Mouse (Mus musculus): ENCODE measurements around the gene Tmigd3. TPM values are rescaled to one million over a fixed set of nuclear protein-coding genes. Genes with fewer than 3 reads are reported as not detected.
A peak's percentile ranks its signal among the peaks of the same experiment; 100 is the strongest.

The Tmigd3 gene
- polyA plus RNA-seq, 1 experiment: not detected

DNA sequence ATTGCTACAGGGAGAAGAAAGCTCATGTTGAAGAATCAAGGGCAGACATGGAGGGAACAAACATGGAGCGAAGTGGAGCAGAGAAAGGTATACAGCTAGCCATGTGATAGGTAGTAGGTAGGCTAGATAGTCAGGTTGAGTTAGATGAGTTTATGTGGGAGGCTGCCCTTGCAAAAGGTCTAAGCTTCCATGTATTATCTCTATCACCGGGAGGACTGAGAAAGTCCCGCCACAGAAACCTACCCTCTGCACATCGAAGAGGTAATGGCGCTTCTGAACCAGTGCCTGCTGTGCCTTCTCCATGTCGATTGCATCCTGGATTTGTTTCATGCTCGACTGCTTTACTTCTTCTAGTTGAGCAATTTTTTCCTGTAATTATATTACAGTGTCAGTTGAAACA is 80.6 kb downstream of the Tmigd3 start:
- H3K4me1 ChIP-seq (ENCODE audit: control insufficient read depth, insufficient read depth, low read length): peaks cover 10% of the 10 kb centered on the region
- H3K27ac ChIP-seq (ENCODE audit: insufficient read depth, low read depth, low read length): no peak overlapping the region
- no peak overlapping the region for H3K4me3 ChIP-seq (ENCODE audit: insufficient read depth, low read length)
- TF ChIP-seq POLR2A (IDR thresholded peaks at IDR 0.05; ENCODE audit: borderline replicate concordance, low read depth, low read length): no peak
- no peak for TF ChIP-seq CTCF (IDR thresholded peaks at IDR 0.05; ENCODE audit: low read depth, low read length)

- TF ChIP-seq POLR2A (IDR thresholded peaks at IDR 0.05; ENCODE audit: borderline replicate concordance, low read depth, low read length) (no peak), CTCF (IDR thresholded peaks at IDR 0.05; ENCODE audit: low read depth, low read length) (no peak)
- Histone ChIP-seq H3K4me1 (ENCODE audit: control insufficient read depth, insufficient read depth, low read length) (peaks cover 12% of the 10 kb centered on the region), H3K4me3 (ENCODE audit: insufficient read depth, low read length) (no peak overlapping the region), H3K27ac (ENCODE audit: insufficient read depth, low read depth, low read length) (no peak overlapping the region)
These were observed 86.5 kb downstream of the Tmigd3 start for GRCm38 (mm10) chr3:105957235-105957634.

- Histone ChIP-seq H3K4me1 (ENCODE audit: control insufficient read depth, insufficient read depth, low read length) (peaks cover 12% of the 10 kb centered on the region), H3K4me3 (ENCODE audit: insufficient read depth, low read length) (peak overlapping the region; percentile 100), H3K27ac (ENCODE audit: insufficient read depth, low read depth, low read length) (no peak overlapping the region)
- no peak for TF ChIP-seq CTCF (IDR thresholded peaks at IDR 0.05; ENCODE audit: low read depth, low read length)
- TF ChIP-seq POLR2A (IDR thresholded peaks at IDR 0.05; ENCODE audit: borderline replicate concordance, low read depth, low read length): no peak
These were observed 87.5 kb downstream of the Tmigd3 start for GRCm38 (mm10) chr3:105958204-105958603.

- peak within 1 kb of the TSS; percentile 89 for H3K27ac ChIP-seq (ENCODE audit: insufficient read depth, low read depth, low read length)
- no peak for TF ChIP-seq CTCF (IDR thresholded peaks at IDR 0.05; ENCODE audit: low read depth, low read length)
- no peak; the same call in 1 of the 2 replicates for TF ChIP-seq POLR2A (IDR thresholded peaks at IDR 0.05; ENCODE audit: borderline replicate concordance, low read depth, low read length)
- peak within 1 kb of the TSS; percentile 100 for H3K4me3 ChIP-seq (ENCODE audit: insufficient read depth, low read length)
- H3K4me1 ChIP-seq (ENCODE audit: control insufficient read depth, insufficient read depth, low read length): peaks cover 12% of the 10 kb centered on the region
These were observed 88.4 kb downstream of the Tmigd3 start, which contains the start of gene Wdr77 for GRCm38 (mm10) chr3:105958974-105959580. Gene Wdr77 (plus strand): TSS chr3:105959369.

- TF ChIP-seq POLR2A (IDR thresholded peaks at IDR 0.05; ENCODE audit: borderline replicate concordance, low read depth, low read length) (no peak), CTCF (IDR thresholded peaks at IDR 0.05; ENCODE audit: low read depth, low read length) (no peak)
- Histone ChIP-seq H3K27ac (ENCODE audit: insufficient read depth, low read depth, low read length) (peak overlapping the region; percentile 26), H3K4me1 (ENCODE audit: control insufficient read depth, insufficient read depth, low read length) (peaks cover 12% of the 10 kb centered on the region), H3K4me3 (ENCODE audit: insufficient read depth, low read length) (peak overlapping the region; percentile 98)
These were observed 88.9 kb downstream of the Tmigd3 start for GRCm38 (mm10) chr3:105959585-105959984.

GRCm38 (mm10) chr3:105959999-105960398 is 89.3 kb downstream of the Tmigd3 start, which contains the start of gene Atp5f1:
Gene Atp5f1 (minus strand): TSS chr3:105960099.
- peaks cover 12% of the 10 kb centered on the region for H3K4me1 ChIP-seq (ENCODE audit: control insufficient read depth, insufficient read depth, low read length)

DNA sequence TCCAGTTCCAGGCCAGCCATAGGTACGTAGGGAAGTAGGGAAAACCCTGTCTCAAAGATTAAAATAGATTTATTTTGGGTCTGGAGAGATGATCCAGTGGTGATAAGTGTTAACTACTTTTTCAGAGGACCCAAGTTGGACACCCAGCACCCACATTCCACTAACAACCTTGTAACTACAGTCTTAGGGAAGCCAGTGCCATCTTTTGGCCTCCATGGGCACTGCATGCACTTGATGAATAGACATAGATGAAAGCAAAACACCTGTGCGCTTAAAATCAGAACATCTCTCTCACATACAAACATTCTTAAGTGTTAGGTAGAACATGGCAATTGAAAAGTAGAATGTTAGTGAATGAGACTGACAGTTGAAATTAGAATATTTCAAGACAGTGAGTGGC is 90.0 kb downstream of the Tmigd3 start:
- no peak overlapping the region for H3K27ac ChIP-seq (ENCODE audit: insufficient read depth, low read depth, low read length)
- H3K4me3 ChIP-seq (ENCODE audit: insufficient read depth, low read length): peak overlapping the region; percentile 98; the same call in 1 of the 2 replicates
- peaks cover 12% of the 10 kb centered on the region for H3K4me1 ChIP-seq (ENCODE audit: control insufficient read depth, insufficient read depth, low read length)
- TF ChIP-seq POLR2A (IDR thresholded peaks at IDR 0.05; ENCODE audit: borderline replicate concordance, low read depth, low read length) (no peak), CTCF (IDR thresholded peaks at IDR 0.05; ENCODE audit: low read depth, low read length) (no peak)

More at GRCm38 (mm10) chr3:105959999-105960398, 89.3 kb downstream of the Tmigd3 start, which contains the start of gene Atp5f1:
- no peak for TF ChIP-seq POLR2A (IDR thresholded peaks at IDR 0.05; ENCODE audit: borderline replicate concordance, low read depth, low read length)
- TF ChIP-seq CTCF (IDR thresholded peaks at IDR 0.05; ENCODE audit: low read depth, low read length): no peak
- H3K27ac ChIP-seq (ENCODE audit: insufficient read depth, low read depth, low read length): peak within 1 kb of the TSS; percentile 89
- peak within 1 kb of the TSS; percentile 100 for H3K4me3 ChIP-seq (ENCODE audit: insufficient read depth, low read length)

DNA sequence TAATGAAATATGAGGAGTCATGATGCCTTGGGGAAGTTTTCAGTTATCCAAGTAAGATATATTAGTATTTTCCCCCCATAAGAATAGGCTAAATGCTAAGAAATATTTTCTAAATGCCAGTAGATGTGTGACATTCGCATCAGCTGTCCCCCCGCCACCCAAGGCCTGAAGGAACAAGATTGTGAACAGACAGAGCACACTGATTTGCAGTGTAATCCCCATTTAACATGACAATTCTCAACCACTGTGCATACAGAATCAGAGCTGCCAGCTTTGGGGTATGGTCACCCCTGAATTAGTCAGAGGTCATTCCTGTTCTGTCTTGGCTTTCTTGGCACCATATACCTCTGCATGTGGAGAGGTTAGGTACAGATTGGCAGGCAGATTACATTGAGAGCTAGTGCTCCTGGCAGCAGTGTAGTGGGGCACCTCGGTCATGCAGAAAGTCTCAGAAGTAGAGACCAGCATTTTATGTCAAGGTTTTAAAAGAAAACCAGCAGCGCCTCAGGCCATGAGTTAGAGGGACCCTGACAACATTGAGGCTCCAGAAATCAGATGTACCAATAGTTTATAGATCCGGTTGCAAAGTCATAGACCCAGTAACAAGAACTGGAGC is 101.2 kb downstream of the Tmigd3 start:
- no peak overlapping the region for H3K4me3 ChIP-seq (ENCODE audit: insufficient read depth, low read length)
- TF ChIP-seq CTCF (IDR thresholded peaks at IDR 0.05; ENCODE audit: low read depth, low read length) (no peak), POLR2A (IDR thresholded peaks at IDR 0.05; ENCODE audit: borderline replicate concordance, low read depth, low read length) (no peak)
- H3K4me1 ChIP-seq (ENCODE audit: control insufficient read depth, insufficient read depth, low read length): peaks cover 13% of the 10 kb centered on the region
- H3K27ac ChIP-seq (ENCODE audit: insufficient read depth, low read depth, low read length): no peak overlapping the region

- no peak within 1 kb of the TSS for H3K4me3 ChIP-seq (ENCODE audit: insufficient read depth, low read length)
- H3K4me1 ChIP-seq (ENCODE audit: control insufficient read depth, insufficient read depth, low read length): peaks cover 13% of the 10 kb centered on the region
- no peak for TF ChIP-seq POLR2A (IDR thresholded peaks at IDR 0.05; ENCODE audit: borderline replicate concordance, low read depth, low read length)
- TF ChIP-seq CTCF (IDR thresholded peaks at IDR 0.05; ENCODE audit: low read depth, low read length): no peak
- no peak within 1 kb of the TSS for H3K27ac ChIP-seq (ENCODE audit: insufficient read depth, low read depth, low read length)
These were observed 102.7 kb downstream of the Tmigd3 start, which contains the start of gene Ovgp1 for GRCm38 (mm10) chr3:105973411-105973810. Gene Ovgp1 (plus strand): TSS chr3:105973711.

Other genes with a start within 250 kb of the Tmigd3 start
- gene Ddx20, start 183.3 kb upstream of the Tmigd3 start, polyA plus RNA-seq (2012; ENCODE audit: insufficient read depth, insufficient read length, missing spikeins): 13.6 and 14.6 TPM in 2 replicates
- 0.47 and 0.95 TPM in 2 replicates for gene Inka2, start 166.3 kb upstream of the Tmigd3 start, polyA plus RNA-seq (2012; ENCODE audit: insufficient read depth, insufficient read length, missing spikeins)
- 257 and 269 TPM in 2 replicates for gene Rap1a, start 69.6 kb upstream of the Tmigd3 start, polyA plus RNA-seq (2012; ENCODE audit: insufficient read depth, insufficient read length, missing spikeins)
- 2.6 and 2.7 TPM in 2 replicates for gene Adora3, start within 50 bp of the Tmigd3 start, polyA plus RNA-seq (2012; ENCODE audit: insufficient read depth, insufficient read length, missing spikeins)
- gene I830077J02Rik, start 61.8 kb downstream of the Tmigd3 start, polyA plus RNA-seq (2012; ENCODE audit: insufficient read depth, insufficient read length, missing spikeins): 16.9 and 17.2 TPM in 2 replicates
- 11.7 and 16.3 TPM in 2 replicates for gene Wdr77, start 88.5 kb downstream of the Tmigd3 start, polyA plus RNA-seq (2012; ENCODE audit: insufficient read depth, insufficient read length, missing spikeins)
- gene Atp5f1, start 89.2 kb downstream of the Tmigd3 start, polyA plus RNA-seq (2012; ENCODE audit: insufficient read depth, insufficient read length, missing spikeins): 323 and 358 TPM in 2 replicates
- 1.8 TPM in 2 replicates for gene Ovgp1, start 102.8 kb downstream of the Tmigd3 start, polyA plus RNA-seq (2012; ENCODE audit: insufficient read depth, insufficient read length, missing spikeins)
- not detected in 2 replicates for gene Pifo, start 143.7 kb downstream of the Tmigd3 start, polyA plus RNA-seq (2012; ENCODE audit: insufficient read depth, insufficient read length, missing spikeins)
- not detected in 2 replicates for gene Chil5, start 161.9 kb downstream of the Tmigd3 start, polyA plus RNA-seq (2012; ENCODE audit: insufficient read depth, insufficient read length, missing spikeins)
- not detected in 2 replicates for gene Chia1, start 242.3 kb downstream of the Tmigd3 start, polyA plus RNA-seq (2012; ENCODE audit: insufficient read depth, insufficient read length, missing spikeins)

All from bone marrow macrophage, adult 2 months (primary cell).